Mouse (Mus musculus): ENCODE measurements around the gene Gm29049. TPM values are rescaled to one million over a fixed set of nuclear protein-coding genes. Genes with fewer than 3 reads are reported as not detected.
"Not testable (repeated sequence)": the region's sequence is repeated elsewhere in the genome, so short reads cannot be mapped to it uniquely, and the experiment has no call there.

Gene Gm29049
- not detected in 2 replicates for polyA plus RNA-seq (2012; ENCODE audit: insufficient read depth, low replicate concordance)

DNA sequence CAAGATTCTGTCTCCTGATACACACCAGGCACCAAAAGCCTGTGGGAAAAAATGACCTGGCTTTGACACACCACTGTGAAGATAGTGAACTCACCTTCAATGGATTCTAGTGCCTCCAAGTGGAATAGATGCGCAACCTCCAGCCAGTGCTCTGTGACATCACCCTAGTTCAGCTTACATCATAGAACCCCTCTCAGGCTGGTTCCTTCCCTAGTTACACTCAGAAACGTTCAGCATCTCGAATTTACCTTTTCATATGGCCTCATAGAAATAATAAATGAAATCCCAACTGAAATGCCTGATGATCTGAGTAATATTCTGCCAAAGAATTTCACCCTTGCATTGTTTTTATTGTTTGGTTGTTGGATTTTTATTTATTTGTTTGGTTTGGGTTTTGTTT, at the start of gene Gm29049:
Gene Gm29049, minus strand, starts transcription at position 101 of the 400 bp plus-strand sequence.
- not testable (repeated sequence) for H3K4me3 ChIP-seq (replicated peaks); H3K4me1 ChIP-seq; H3K27me3 ChIP-seq (replicated peaks); H3K36me3 ChIP-seq (replicated peaks; ENCODE audit: low read length); H3K9me3 ChIP-seq

Other genes with a start within 250 kb of the Gm29049 start
- gene Gm20825, start 74.3 kb upstream of the Gm29049 start, polyA plus RNA-seq (2012; ENCODE audit: insufficient read depth, low replicate concordance), result not detected in 2 replicates